Mouse (Mus musculus) forebrain, postnatal 0 days (tissue): Measurements from ENCODE around the gene Cntln. TPM values are rescaled to one million over a fixed set of nuclear protein-coding genes. Genes with fewer than 3 reads are reported as not detected.

ENCODE experiments used
- ATAC-seq: fragments of 200-750 bp; cut with Nextera tagmentation; 2 replicates; pipeline ENCODE4 v1.8.0; 2017; ENCODE audit warnings: mild to moderate bottlenecking, moderate library complexity
- DNase-seq: peaks from one replicate; pipeline ENCODE4 v3.0.0-alpha.2; 2015
- H3K27ac ChIP-seq: fragments of 300-500 bp; sonication (generic); 2 replicates; pipeline ENCODE4 v1.5.1; 2014; ENCODE audit warnings: low read depth, mild to moderate bottlenecking, antibody characterized with exemption, low read length, moderate library complexity, mixed read lengths
- H3K27me3 ChIP-seq: fragments of 300-500 bp; sonication (generic); 2 replicates; pipeline ENCODE4 v1.6.1; 2014; ENCODE audit warnings: mild to moderate bottlenecking, low read length, mixed read lengths; ENCODE audit not compliant: insufficient read depth
- H3K36me3 ChIP-seq: fragments of 300-500 bp; sonication (generic); 2 replicates; pipeline ENCODE4 v1.6.1; 2014; ENCODE audit warnings: mild to moderate bottlenecking, moderate library complexity; ENCODE audit not compliant: insufficient read depth
- H3K4me1 ChIP-seq: fragments of 300-500 bp; sonication (generic); 2 replicates; pipeline ENCODE4 v1.6.1; 2014; ENCODE audit warnings: antibody characterized with exemption; ENCODE audit not compliant: insufficient read depth
- H3K4me2 ChIP-seq: fragments of 300-500 bp; sonication (generic); 2 replicates; pipeline ENCODE4 v1.6.1; 2014; ENCODE audit warnings: low read depth, mild to moderate bottlenecking, moderate library complexity
- H3K4me3 ChIP-seq: fragments of 300-500 bp; sonication (generic); 2 replicates; pipeline ENCODE4 v1.5.1; 2014; ENCODE audit warnings: low read depth, low read length, mixed read lengths
- H3K9ac ChIP-seq: fragments of 300-500 bp; sonication (generic); 2 replicates; pipeline ENCODE4 v1.6.1; 2014; ENCODE audit warnings: mild to moderate bottlenecking
- H3K9me3 ChIP-seq: fragments of 300-500 bp; sonication (generic); 2 replicates; pipeline ENCODE4 v1.6.1; 2016; ENCODE audit warnings: low read length
- CTCF ChIP-seq: sonication (generic); IDR thresholded peaks from 2 replicates; pipeline ENCODE4 v1.5.1; 2016; ENCODE audit warnings: antibody characterized with exemption, control low read depth, low read depth
- WGBS: fragments of 180-500 bp; shearing (Covaris S2); extraction: QIAGEN DNeasy Blood & Tissue Kit; methylation state at CpG from one replicate; pipeline ENCODE4 v1.1.7; 2014; 5-methylcytosine and 5-hydroxymethylcytosine counted together
- polyA plus RNA-seq: library from polyadenylated mRNA; unstranded; fragments of >200 nt; fragmentation: Nextera tagmentation; extraction: Ambion mirVana; gene quantifications from 2 replicates; pipeline ENCODE4 v1.2.1, GENCODE M21; 2015
- total RNA-seq: library from RNA; depleted of rRNA; stranded (reverse); fragments of >200 nt; gene quantifications from 2 replicates; pipeline ENCODE4 v1.2.3, GENCODE M21; 2014

Gene Cntln
- total and polyA plus RNA-seq, 2 experiments from 2014 or later = 4.6 to 11.0 TPM

DNA sequence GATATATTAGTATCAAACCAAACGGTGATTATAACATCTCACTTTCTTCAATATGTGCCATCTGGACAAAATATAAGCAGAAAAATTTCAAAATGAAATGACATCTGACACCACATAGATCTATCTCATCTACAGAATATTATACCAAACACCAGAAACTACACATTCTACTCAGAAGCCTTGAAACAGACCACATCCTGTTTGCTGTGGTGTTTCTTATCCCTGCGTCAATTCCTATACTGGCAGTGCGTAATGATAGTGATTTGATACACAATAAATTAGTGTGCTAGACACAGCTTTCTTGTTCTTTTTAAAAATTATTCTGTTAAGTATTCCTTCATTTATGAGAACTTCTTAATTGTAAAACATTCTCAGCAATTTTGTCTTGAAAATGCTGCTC lies 62.3 kb downstream of the Cntln start:
- H3K4me1 ChIP-seq = no peaks in the 10 kb centered on the region
- WGBS = 89% methylated on average over 3 of the region's 3 CpGs
- DNase-seq (no peak), ATAC-seq (no peak)
- TF ChIP-seq CTCF = no peak
- H3K36me3 ChIP-seq = no peaks in the 10 kb centered on the region
- no peaks in the 10 kb centered on the region for H3K27me3 ChIP-seq
- no peak overlapping the region for H3K27ac ChIP-seq
- no peak overlapping the region for H3K4me3 ChIP-seq
- H3K9ac ChIP-seq = no peak overlapping the region
- H3K4me2 ChIP-seq = no peak overlapping the region
- no peaks in the 10 kb centered on the region for H3K9me3 ChIP-seq

DNA sequence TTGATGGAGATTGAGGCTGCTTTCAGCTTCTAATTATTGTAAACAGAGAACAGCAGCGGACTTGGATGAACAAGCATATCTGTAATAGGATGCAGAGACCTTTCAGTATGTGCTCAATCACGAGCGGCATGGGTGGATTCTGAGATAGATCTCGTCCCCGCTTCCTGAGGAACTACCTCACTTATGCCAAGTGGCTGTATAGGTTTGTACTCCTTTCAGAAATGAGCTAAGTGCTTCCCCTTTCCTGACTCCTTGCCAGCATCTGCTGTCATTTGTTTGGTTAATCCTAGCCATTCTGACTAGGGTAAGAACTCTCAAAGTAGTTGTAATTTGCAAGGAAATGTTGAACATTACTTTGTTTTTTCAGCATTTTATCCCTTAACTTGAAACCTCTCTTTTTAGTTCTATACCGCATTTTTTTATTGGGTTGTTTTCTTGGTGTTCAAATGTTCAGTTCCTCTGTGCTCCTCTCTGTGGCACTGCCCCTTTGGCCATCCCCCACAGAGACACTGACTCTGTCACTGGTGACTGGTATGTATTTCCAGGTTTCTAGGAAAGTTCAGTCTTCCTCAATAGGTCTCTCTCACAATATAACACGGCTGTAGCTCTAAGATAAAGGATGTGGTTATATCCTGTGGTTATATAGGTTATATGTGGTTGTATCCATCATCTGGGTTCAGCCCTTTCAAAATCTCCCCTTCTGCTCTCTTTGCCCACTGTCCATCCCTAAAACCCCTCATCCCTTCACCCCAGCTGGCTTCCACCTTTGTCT lies 93.0 kb downstream of the Cntln start:
- H3K27me3 ChIP-seq = no peaks in the 10 kb centered on the region
- ATAC-seq (no peak), DNase-seq (no peak)
- H3K9ac ChIP-seq = no peak overlapping the region
- H3K4me3 ChIP-seq = no peak overlapping the region
- no peaks in the 10 kb centered on the region for H3K4me1 ChIP-seq
- H3K27ac ChIP-seq = no peak overlapping the region
- WGBS = 66% methylated on average over 7 of the region's 7 CpGs
- H3K9me3 ChIP-seq = no peaks in the 10 kb centered on the region
- no peak overlapping the region for H3K4me2 ChIP-seq
- H3K36me3 ChIP-seq = no peaks in the 10 kb centered on the region
- no peak for TF ChIP-seq CTCF

DNA sequence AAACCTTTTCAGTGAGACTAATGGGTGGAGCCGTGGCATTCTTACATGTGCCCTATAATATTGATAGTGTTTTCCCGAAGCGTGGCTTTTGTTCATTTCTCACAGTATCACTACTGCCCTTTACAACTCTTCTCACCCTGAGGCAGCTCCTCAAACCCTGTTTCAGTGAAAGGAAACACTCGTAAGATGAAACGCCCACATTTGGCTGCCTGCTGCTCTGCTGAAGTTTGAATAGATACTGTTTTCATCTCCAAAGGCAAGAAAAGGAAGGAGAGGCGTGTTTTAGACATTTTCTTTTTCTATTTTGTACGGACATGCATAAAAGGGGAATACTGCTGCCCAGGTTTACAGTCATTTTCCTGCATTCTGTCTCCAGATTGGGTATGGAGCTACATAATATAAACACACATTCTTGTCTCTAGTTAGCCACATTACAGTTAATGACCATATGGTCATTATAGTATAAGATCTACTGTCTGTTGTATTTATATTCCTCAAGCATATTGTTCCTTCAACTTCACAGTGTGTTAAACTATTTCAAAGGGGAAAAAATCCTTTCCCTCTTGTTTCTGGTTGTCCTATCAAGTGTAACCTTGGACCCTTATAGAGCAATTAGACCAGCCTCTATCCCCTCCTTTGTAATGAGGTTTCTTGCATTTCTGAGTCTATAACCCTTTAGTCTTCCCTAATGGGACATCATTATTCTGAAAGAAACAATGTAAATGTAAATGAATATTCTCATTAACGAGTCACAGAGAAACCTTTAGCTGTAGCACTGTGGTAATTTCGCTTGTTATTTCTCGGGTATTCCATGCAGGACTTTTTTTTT lies 111.6 kb downstream of the Cntln start:
- WGBS = 20% methylated on average over 10 of the region's 10 CpGs
- Histone ChIP-seq H3K4me3 (no peak overlapping the region), H3K36me3 (no peaks in the 10 kb centered on the region), H3K27me3 (no peaks in the 10 kb centered on the region), H3K9me3 (no peaks in the 10 kb centered on the region), H3K4me1 (peaks cover 3% of the 10 kb centered on the region; the same call in 1 of the 2 replicates), H3K9ac (no peak overlapping the region), H3K27ac (no peak overlapping the region), H3K4me2 (no peak overlapping the region)
- DNase-seq (no peak), ATAC-seq (no peak)
- no peak for TF ChIP-seq CTCF

DNA sequence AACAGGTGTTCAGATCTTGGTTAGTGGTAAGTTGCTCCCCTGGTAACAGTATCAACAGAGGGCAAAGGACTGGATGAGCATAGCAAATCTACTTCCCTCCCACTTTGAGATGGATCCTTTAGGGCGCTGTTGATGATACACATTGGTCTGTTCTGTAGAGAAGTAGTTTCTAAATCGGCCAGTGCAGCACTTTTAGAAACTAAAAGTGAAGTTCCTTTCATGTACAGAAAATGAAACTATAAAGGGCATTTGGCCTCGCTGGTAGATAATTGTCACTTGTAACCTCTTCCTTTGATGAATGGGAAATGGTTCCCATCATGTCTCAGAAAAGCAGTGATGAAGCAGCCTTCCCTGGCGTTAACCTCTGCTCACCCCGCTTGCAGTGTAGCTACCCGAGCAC lies 121.5 kb downstream of the Cntln start:
- H3K9ac ChIP-seq = no peak overlapping the region
- H3K27ac ChIP-seq = no peak overlapping the region
- H3K9me3 ChIP-seq = no peaks in the 10 kb centered on the region
- no peak overlapping the region for H3K4me2 ChIP-seq
- no peaks in the 10 kb centered on the region for H3K36me3 ChIP-seq
- H3K4me1 ChIP-seq = no peaks in the 10 kb centered on the region
- H3K27me3 ChIP-seq = no peaks in the 10 kb centered on the region
- WGBS = 74% methylated on average over 6 of the region's 6 CpGs
- TF ChIP-seq CTCF = no peak
- H3K4me3 ChIP-seq = no peak overlapping the region
- no peak for ATAC-seq
- DNase-seq = no peak

DNA sequence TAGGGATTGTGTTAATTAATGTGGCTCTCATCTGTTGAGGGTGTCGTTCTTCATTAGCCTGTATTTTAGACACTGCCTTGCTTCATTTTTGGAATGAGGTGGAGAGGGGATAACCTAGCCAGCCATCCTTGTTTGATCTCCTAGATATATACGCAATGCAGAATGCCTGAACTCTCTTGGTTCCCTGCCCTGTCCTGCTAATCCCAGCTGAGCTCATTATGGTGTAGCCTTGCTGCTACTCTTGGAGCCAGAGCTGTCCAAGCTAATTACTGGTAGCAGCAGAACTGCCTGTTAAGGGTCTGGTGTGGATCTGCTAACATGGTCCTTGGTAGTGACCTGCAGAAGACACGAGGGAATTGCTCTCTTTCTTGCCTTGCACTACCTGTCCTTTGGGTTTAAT lies 122.7 kb downstream of the Cntln start:
- no peak for TF ChIP-seq CTCF
- ATAC-seq = no peak; the same call in 1 of the 2 replicates
- no peaks in the 10 kb centered on the region for H3K27me3 ChIP-seq

DNA sequence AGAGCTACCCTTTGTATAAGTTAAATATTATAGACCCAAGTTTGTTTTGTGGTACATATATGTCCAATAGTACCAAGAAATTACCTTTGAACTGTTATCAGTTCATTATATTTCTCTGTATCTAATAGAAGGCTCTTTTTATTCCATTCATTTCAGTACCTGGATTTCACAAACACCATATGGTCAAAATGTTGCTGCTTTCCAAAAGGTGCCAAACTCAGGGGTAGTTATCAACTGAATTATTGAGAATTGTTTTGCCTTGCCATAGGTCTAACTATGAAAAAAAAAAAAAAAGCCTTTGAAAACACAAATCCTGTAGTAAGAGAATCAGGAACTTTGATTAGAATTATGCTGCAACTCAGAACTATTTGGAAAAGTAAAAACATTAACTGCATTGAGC lies 126.7 kb downstream of the Cntln start:
- Histone ChIP-seq H3K4me3 (no peak overlapping the region), H3K27me3 (no peaks in the 10 kb centered on the region), H3K36me3 (no peaks in the 10 kb centered on the region), H3K4me2 (no peak overlapping the region), H3K9me3 (no peaks in the 10 kb centered on the region), H3K4me1 (no peaks in the 10 kb centered on the region), H3K9ac (no peak overlapping the region), H3K27ac (no peak overlapping the region)
- no peak for ATAC-seq
- DNase-seq = no peak
- TF ChIP-seq CTCF = no peak

More for the DNA sequence above, 122.7 kb downstream of the Cntln start:
- Histone ChIP-seq H3K9ac (no peak overlapping the region), H3K4me3 (no peak overlapping the region), H3K4me2 (no peak overlapping the region), H3K9me3 (no peaks in the 10 kb centered on the region), H3K27ac (no peak overlapping the region), H3K4me1 (no peaks in the 10 kb centered on the region), H3K36me3 (no peaks in the 10 kb centered on the region)
- 46% methylated on average over 3 of the region's 3 CpGs for WGBS
- DNase-seq = no peak

DNA sequence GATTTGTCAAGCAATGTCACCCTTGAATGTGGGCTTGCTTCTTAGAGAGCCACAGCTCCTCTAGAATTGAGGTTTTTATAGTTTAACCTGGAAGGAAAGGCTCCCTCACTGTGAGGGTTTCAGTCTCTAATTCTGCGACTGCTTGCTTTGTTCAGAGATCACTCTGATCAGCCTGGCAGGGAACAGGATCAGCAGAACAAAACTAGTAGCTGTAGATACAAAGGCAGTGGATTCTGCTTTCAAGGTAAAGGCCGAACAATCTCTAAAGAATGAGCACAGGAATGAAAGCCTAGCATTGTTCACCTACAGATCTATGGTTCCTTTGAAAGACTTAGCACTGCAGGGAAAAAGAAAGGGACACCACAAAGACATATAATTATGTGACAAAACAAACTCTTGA lies 161.6 kb downstream of the Cntln start:
- H3K27me3 ChIP-seq = no peaks in the 10 kb centered on the region
- 12% methylated on average over 2 of the region's 2 CpGs for WGBS
- H3K4me2 ChIP-seq = no peak overlapping the region
- H3K9ac ChIP-seq = no peak overlapping the region
- ATAC-seq (no peak), DNase-seq (no peak)
- no peaks in the 10 kb centered on the region for H3K4me1 ChIP-seq
- no peak overlapping the region for H3K27ac ChIP-seq
- H3K36me3 ChIP-seq = no peaks in the 10 kb centered on the region
- no peak overlapping the region for H3K4me3 ChIP-seq
- TF ChIP-seq CTCF = no peak
- no peaks in the 10 kb centered on the region for H3K9me3 ChIP-seq
